Mouse (Mus musculus): ENCODE measurements around the gene Gja10. TPM values are rescaled to one million over a fixed set of nuclear protein-coding genes. Genes with fewer than 3 reads are reported as not detected.

Gene Gja10
- total and polyA plus RNA-seq, 3 experiments: 0.13 TPM; not detected in 2

GRCm38 (mm10) chr4:32570939-32571317 is 31.6 kb downstream of the Gja10 start:
- Histone ChIP-seq H3K27ac (ENCODE audit: insufficient read depth, low read depth) (no peak overlapping the region), H3K27me3 (replicated peaks) (no peaks in the 10 kb centered on the region), H3K9me3 (replicated peaks; ENCODE audit: low read length) (no peaks in the 10 kb centered on the region), H3K4me1 (ENCODE audit: control insufficient read depth in 1 of 2, insufficient read depth in 2 of 2) (peaks cover 3 to 4% of the 10 kb centered on the region in 2 experiments; a peak in 2 of 4 replicates), H3K79me2 (replicated peaks; ENCODE audit: control insufficient read depth, extremely low read depth, insufficient read depth, poor library complexity, severe bottlenecking) (no peaks in the 10 kb centered on the region), H3K9ac (ENCODE audit: insufficient read depth, low read depth) (no peak overlapping the region), H3K4me3 (replicated peaks in 1 of 3; ENCODE audit: low read depth in 2 of 3, low read length in 2 of 3, poor library complexity in 1 of 3) (no peak overlapping the region), H3K36me3 (replicated peaks in 1 of 2; ENCODE audit: control insufficient read depth in 1 of 2, insufficient read depth in 1 of 2, low read length in 1 of 2) (no peaks in the 10 kb centered on the region), H3K4me2 (ENCODE audit: insufficient read depth, low read depth, poor library complexity, severe bottlenecking) (no peak overlapping the region)
- no peak for DNase-seq (ENCODE audit: extremely low read depth)
- dilution Hi-C loops (cut with MboI; ENCODE audit: extremely low pct_ligation_motif_present, extremely low pct_unique_long_range_greater_than_20kb, low sequenced_read_pairs): no loop called here
- in situ Hi-C loops (cut with MboI; ENCODE audit: low pct_ligation_motif_present, low pct_unique_long_range_greater_than_20kb, low sequenced_read_pairs): no loop called here
- TF ChIP-seq NRF1 (IDR thresholded peaks at IDR 0.05; ENCODE audit: low read depth, low read length) (no peak), CHD2 (IDR thresholded peaks at IDR 0.05; ENCODE audit: low read length) (no peak), JUN (IDR thresholded peaks at IDR 0.05; ENCODE audit: insufficient read depth, low read depth, low read length) (no peak), TCF12 (IDR thresholded peaks at IDR 0.05; ENCODE audit: low read depth, low read length) (no peak), RAD21 (IDR thresholded peaks at IDR 0.05; ENCODE audit: low read depth, low read length) (no peak), USF1 (IDR thresholded peaks at IDR 0.05; ENCODE audit: low read depth, low read length) (no peak), EP300 (IDR thresholded peaks at IDR 0.05; ENCODE audit: low read length) (no peak), POLR2A (IDR thresholded peaks at IDR 0.05; ENCODE audit: low read depth, low read length) (no peak)

DNA sequence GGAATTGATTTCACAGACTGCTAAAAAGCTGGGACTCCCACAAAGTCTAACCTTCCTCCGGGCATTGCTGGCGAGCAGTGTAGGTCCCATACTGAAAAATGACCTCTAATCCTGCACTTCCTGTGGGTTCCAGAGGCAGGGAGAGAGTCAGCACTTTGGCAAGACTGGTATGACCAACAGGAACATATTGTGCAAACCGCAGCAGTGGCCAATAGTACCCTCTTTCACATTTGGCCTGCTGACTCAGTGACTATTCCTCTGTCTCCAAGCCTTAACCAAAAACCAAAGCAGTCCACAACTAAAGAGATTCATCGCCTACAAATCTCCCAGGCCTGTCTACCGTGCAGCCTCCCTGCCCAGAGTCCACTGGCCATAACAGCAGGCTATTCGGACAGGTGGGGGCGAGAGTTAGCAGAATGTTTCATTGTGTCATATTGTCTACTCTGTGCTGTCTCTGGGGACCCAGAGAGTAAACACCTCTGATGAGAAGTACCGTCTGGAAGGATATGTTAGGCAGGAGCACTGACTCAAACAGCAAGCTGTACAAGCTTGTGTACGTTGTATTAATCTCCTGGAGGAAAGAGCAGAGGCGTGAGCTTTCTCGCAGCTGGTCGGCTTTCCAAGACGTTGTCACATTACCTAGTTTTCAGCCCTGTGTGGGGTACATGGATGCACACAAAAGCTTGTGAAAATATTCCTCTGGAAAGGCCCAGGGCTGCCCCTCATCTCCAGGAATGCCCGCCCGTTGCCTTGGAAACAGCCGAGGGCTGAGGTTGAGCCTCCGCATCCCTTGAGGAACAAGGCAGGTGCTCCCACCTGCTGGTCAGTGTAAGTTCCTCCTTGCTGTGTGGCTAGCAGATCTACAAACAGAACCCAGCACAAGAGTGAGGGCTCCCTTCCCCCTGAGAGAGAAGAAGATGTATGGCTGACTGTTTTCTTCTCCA is 32.3 kb downstream of the Gja10 start:
- H3K27me3 ChIP-seq (replicated peaks): no peaks in the 10 kb centered on the region
- no peaks in the 10 kb centered on the region for H3K79me2 ChIP-seq (replicated peaks; ENCODE audit: control insufficient read depth, extremely low read depth, insufficient read depth, poor library complexity, severe bottlenecking)
- no peak for DNase-seq (ENCODE audit: extremely low read depth)
- no peaks in the 10 kb centered on the region for H3K9me3 ChIP-seq (replicated peaks; ENCODE audit: low read length)
- in situ Hi-C loops (cut with MboI; ENCODE audit: low pct_ligation_motif_present, low pct_unique_long_range_greater_than_20kb, low sequenced_read_pairs): loop anchor here (10.0 kb wide), 1 partner anchor 515 kb away; no protein-coding TSS in a partner anchor
- dilution Hi-C loops (cut with MboI; ENCODE audit: extremely low pct_ligation_motif_present, extremely low pct_unique_long_range_greater_than_20kb, low sequenced_read_pairs): no loop called here
- H3K27ac ChIP-seq (ENCODE audit: insufficient read depth, low read depth): no peak overlapping the region
- H3K4me1 ChIP-seq (ENCODE audit: control insufficient read depth in 1 of 2, insufficient read depth in 2 of 2): peaks cover 4 to 5% of the 10 kb centered on the region in 2 experiments
- H3K4me3 ChIP-seq (replicated peaks in 1 of 3; ENCODE audit: low read depth in 2 of 3, low read length in 2 of 3, poor library complexity in 1 of 3): no peak overlapping the region
- H3K36me3 ChIP-seq (replicated peaks in 1 of 2; ENCODE audit: control insufficient read depth in 1 of 2, insufficient read depth in 1 of 2, low read length in 1 of 2): no peaks in the 10 kb centered on the region
- H3K4me2 ChIP-seq (ENCODE audit: insufficient read depth, low read depth, poor library complexity, severe bottlenecking): no peak overlapping the region
- H3K9ac ChIP-seq (ENCODE audit: insufficient read depth, low read depth): no peak overlapping the region
- no peak for TF ChIP-seq CTCF (conservative IDR thresholded peaks at IDR 0.05 in 1 of 2, IDR thresholded peaks at IDR 0.05 in 1 of 2; ENCODE audit: low read depth in 2 of 2, low read length in 2 of 2)
- peak; percentile 12 for TF ChIP-seq RAD21 (IDR thresholded peaks at IDR 0.05; ENCODE audit: low read depth, low read length)

GRCm38 (mm10) chr4:32569054-32569453 is 33.5 kb downstream of the Gja10 start:
- Histone ChIP-seq H3K4me2 (ENCODE audit: insufficient read depth, low read depth, poor library complexity, severe bottlenecking) (no peak overlapping the region), H3K27me3 (replicated peaks) (no peaks in the 10 kb centered on the region), H3K4me3 (replicated peaks in 1 of 3; ENCODE audit: low read depth in 2 of 3, low read length in 2 of 3, poor library complexity in 1 of 3) (no peak overlapping the region), H3K4me1 (ENCODE audit: control insufficient read depth in 1 of 2, insufficient read depth in 2 of 2) (peaks cover 9 to 17% of the 10 kb centered on the region in 2 experiments), H3K9me3 (replicated peaks; ENCODE audit: low read length) (no peaks in the 10 kb centered on the region), H3K9ac (ENCODE audit: insufficient read depth, low read depth) (no peak overlapping the region), H3K36me3 (replicated peaks in 1 of 2; ENCODE audit: control insufficient read depth in 1 of 2, insufficient read depth in 1 of 2, low read length in 1 of 2) (no peaks in the 10 kb centered on the region), H3K27ac (ENCODE audit: insufficient read depth, low read depth) (no peak overlapping the region), H3K79me2 (replicated peaks; ENCODE audit: control insufficient read depth, extremely low read depth, insufficient read depth, poor library complexity, severe bottlenecking) (no peaks in the 10 kb centered on the region)
- dilution Hi-C loops (cut with MboI; ENCODE audit: extremely low pct_ligation_motif_present, extremely low pct_unique_long_range_greater_than_20kb, low sequenced_read_pairs): no loop called here
- DNase-seq (ENCODE audit: extremely low read depth): no peak
- in situ Hi-C loops (cut with MboI; ENCODE audit: low pct_ligation_motif_present, low pct_unique_long_range_greater_than_20kb, low sequenced_read_pairs): loop anchor here (10.0 kb wide), 1 partner anchor 514 kb away; no protein-coding TSS in a partner anchor
- TF ChIP-seq CHD1 (IDR thresholded peaks at IDR 0.05; ENCODE audit: low read depth, low read length) (no peak), JUND (conservative IDR thresholded peaks at IDR 0.05; ENCODE audit: low read depth, low read length) (no peak), ZMIZ1 (IDR thresholded peaks at IDR 0.05; ENCODE audit: low read depth, low read length) (no peak), MYC (IDR thresholded peaks at IDR 0.05; ENCODE audit: low read depth, low read length) (no peak), ELF1 (IDR thresholded peaks at IDR 0.05; ENCODE audit: low read depth, low read length) (no peak), POLR2A (IDR thresholded peaks at IDR 0.05; ENCODE audit: low read depth, low read length) (no peak), TBP (conservative IDR thresholded peaks at IDR 0.05; ENCODE audit: low read depth, low read length) (no peak), ZC3H11A (IDR thresholded peaks at IDR 0.05; ENCODE audit: low read depth, low read length) (no peak), NRF1 (IDR thresholded peaks at IDR 0.05; ENCODE audit: low read depth, low read length) (no peak), JUN (IDR thresholded peaks at IDR 0.05; ENCODE audit: insufficient read depth, low read depth, low read length) (no peak), NELFE (IDR thresholded peaks at IDR 0.05; ENCODE audit: low read depth, low read length) (no peak), CHD2 (IDR thresholded peaks at IDR 0.05; ENCODE audit: low read length) (no peak), CTCF (conservative IDR thresholded peaks at IDR 0.05 in 1 of 2, IDR thresholded peaks at IDR 0.05 in 1 of 2; ENCODE audit: low read depth in 2 of 2, low read length in 2 of 2) (no peak), IRF4 (IDR thresholded peaks at IDR 0.05; ENCODE audit: low read depth, low read length) (no peak), ETS1 (conservative IDR thresholded peaks at IDR 0.05; ENCODE audit: low read depth, low read length) (no peak), PAX5 (IDR thresholded peaks at IDR 0.05; ENCODE audit: low read length) (no peak), ZKSCAN1 (IDR thresholded peaks at IDR 0.05; ENCODE audit: borderline replicate concordance, low read depth, low read length) (no peak), ZNF384 (IDR thresholded peaks at IDR 0.05; ENCODE audit: low read depth, low read length) (no peak), HCFC1 (IDR thresholded peaks at IDR 0.05; ENCODE audit: low read depth, low read length) (no peak)
